Mouse (Mus musculus): ENCODE results near the gene Kcnq5. TPM values are rescaled to one million over a fixed set of nuclear protein-coding genes. Genes with fewer than 3 reads are reported as not detected.

Kcnq5 gene
- total and polyA plus RNA-seq, 2 experiments from 2014 or later = 1.4 to 1.7 TPM

DNA sequence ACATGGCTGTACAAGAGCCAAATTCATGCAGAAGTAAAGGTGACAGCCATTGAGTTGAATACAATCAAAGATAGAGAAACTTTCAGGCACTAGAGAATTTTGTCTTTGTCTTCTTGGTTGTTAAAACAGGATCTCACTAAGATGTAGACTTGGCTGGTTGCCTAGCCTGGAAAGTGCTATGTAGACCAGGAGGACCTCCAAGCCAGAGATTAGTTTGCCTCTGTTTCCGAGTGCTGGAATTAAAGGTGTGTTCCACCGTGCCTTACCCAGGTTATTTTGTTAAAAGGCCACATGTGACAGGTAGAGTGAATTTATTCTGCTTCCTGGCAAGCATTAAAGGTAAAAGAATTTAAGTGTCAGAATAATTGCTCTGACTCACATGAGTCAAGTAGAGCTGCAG is 271.3 kb downstream of the Kcnq5 start:
- DNase-seq (ENCODE audit: low spot score) (no peak), ATAC-seq (ENCODE audit: insufficient read depth, low read depth) (no peak)
- H3K27ac ChIP-seq (ENCODE audit: low read depth) = no peak overlapping the region
- TF ChIP-seq EP300 (IDR thresholded peaks at IDR 0.05; ENCODE audit: low read depth) (no peak), CTCF (IDR thresholded peaks at IDR 0.05; ENCODE audit: low read depth) (no peak)
- H3K27me3 ChIP-seq (ENCODE audit: control insufficient read depth, insufficient read depth, low read length) = no peaks in the 10 kb centered on the region
- no peaks in the 10 kb centered on the region for H3K9me3 ChIP-seq (replicated peaks; ENCODE audit: control insufficient read depth, low read length)
- no peak overlapping the region for H3K4me2 ChIP-seq (ENCODE audit: low read depth, low read length)
- no peaks in the 10 kb centered on the region for H3K36me3 ChIP-seq (replicated peaks; ENCODE audit: control insufficient read depth, insufficient read depth, low read length)
- 52% methylated on average over 2 of the region's 2 CpGs for WGBS
- H3K9ac ChIP-seq (replicated peaks; ENCODE audit: low read depth, low read length) = no peak overlapping the region
- no peak overlapping the region for H3K4me3 ChIP-seq (ENCODE audit: low read depth, low read length)
- H3K4me1 ChIP-seq (ENCODE audit: control insufficient read depth, insufficient read depth) = no peaks in the 10 kb centered on the region

DNA sequence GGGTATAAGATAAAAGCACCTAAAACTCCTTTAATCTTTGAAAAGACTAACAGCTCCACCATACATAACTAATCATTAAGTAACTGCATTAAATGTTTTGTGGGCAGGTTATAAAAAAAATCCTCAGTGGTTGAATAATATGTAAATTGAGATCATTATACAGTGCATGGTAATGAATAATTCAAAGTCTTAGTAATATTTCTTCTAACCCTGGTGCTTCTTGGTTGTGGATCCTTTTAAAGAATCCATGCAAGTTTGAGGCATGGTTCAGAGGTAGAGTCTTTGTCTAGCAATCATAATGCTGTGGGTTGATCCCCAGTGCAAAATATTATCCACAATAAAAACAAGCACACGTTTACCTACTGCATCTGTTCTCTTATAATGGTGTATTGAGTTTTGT is 272.8 kb downstream of the Kcnq5 start:
- DNase-seq (ENCODE audit: low spot score) (no peak), ATAC-seq (ENCODE audit: insufficient read depth, low read depth) (no peak)
- Histone ChIP-seq H3K27me3 (ENCODE audit: control insufficient read depth, insufficient read depth, low read length) (no peaks in the 10 kb centered on the region), H3K36me3 (replicated peaks; ENCODE audit: control insufficient read depth, insufficient read depth, low read length) (no peaks in the 10 kb centered on the region), H3K9me3 (replicated peaks; ENCODE audit: control insufficient read depth, low read length) (no peaks in the 10 kb centered on the region), H3K4me2 (ENCODE audit: low read depth, low read length) (no peak overlapping the region), H3K27ac (ENCODE audit: low read depth) (no peak overlapping the region), H3K4me1 (ENCODE audit: control insufficient read depth, insufficient read depth) (no peaks in the 10 kb centered on the region), H3K4me3 (ENCODE audit: low read depth, low read length) (no peak overlapping the region), H3K9ac (replicated peaks; ENCODE audit: low read depth, low read length) (no peak overlapping the region)
- TF ChIP-seq CTCF (IDR thresholded peaks at IDR 0.05; ENCODE audit: low read depth) (no peak), EP300 (IDR thresholded peaks at IDR 0.05; ENCODE audit: low read depth) (no peak)
- WGBS = 67% methylated on average over 1 of the region's 1 CpGs

DNA sequence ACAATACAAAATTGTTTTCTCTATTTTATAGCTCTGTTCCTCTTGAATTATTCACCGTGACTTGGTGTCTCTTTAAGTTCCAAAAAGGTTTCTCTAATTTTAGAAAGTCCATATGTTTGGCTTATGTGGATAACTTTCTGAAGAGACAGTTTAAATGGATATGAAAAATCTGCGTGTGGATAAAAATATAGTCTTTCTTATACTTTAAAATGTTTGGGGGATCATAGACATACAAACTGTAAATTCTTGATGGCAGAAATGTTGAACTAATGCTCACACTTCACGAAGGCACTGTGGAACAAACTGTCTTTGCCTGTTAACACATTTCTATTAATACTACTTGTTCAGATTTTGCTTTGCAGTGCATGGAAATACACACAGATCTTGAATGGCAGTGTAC is 277.3 kb downstream of the Kcnq5 start:
- no peak for ATAC-seq (ENCODE audit: insufficient read depth, low read depth)
- TF ChIP-seq EP300 (IDR thresholded peaks at IDR 0.05; ENCODE audit: low read depth) (no peak), CTCF (IDR thresholded peaks at IDR 0.05; ENCODE audit: low read depth) (no peak)
- 67% methylated on average over 3 of the region's 3 CpGs for WGBS

DNA sequence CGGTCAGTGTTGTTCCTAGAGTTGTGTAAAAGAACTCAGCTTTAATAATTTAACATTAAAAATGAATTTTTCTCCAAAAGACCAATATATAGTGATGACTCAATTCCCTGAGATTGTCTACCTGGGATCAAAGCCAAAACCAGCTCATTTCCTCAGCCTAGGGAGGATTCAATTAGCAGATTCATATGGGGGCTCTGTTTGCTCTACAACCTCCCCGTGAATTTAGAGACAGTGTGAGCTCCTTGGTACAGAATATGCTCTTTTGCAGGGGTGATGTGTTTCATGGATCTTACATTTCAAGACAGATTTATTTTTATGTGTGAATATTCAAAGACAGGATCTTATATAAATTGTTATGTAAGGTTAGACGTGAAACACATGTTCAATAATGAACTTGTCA is 284.9 kb downstream of the Kcnq5 start:
- H3K36me3 ChIP-seq (replicated peaks; ENCODE audit: control insufficient read depth, insufficient read depth, low read length) = no peaks in the 10 kb centered on the region
- H3K27ac ChIP-seq (ENCODE audit: low read depth) = no peak overlapping the region
- H3K4me1 ChIP-seq (ENCODE audit: control insufficient read depth, insufficient read depth) = no peaks in the 10 kb centered on the region
- no peak for ATAC-seq (ENCODE audit: insufficient read depth, low read depth)
- no peaks in the 10 kb centered on the region for H3K27me3 ChIP-seq (ENCODE audit: control insufficient read depth, insufficient read depth, low read length)
- no peak overlapping the region for H3K9ac ChIP-seq (replicated peaks; ENCODE audit: low read depth, low read length)
- no peak for DNase-seq (ENCODE audit: low spot score)
- TF ChIP-seq EP300 (IDR thresholded peaks at IDR 0.05; ENCODE audit: low read depth) = no peak
- no peak for TF ChIP-seq CTCF (IDR thresholded peaks at IDR 0.05; ENCODE audit: low read depth)
- H3K4me2 ChIP-seq (ENCODE audit: low read depth, low read length) = no peak overlapping the region
- no peaks in the 10 kb centered on the region for H3K9me3 ChIP-seq (replicated peaks; ENCODE audit: control insufficient read depth, low read length)
- WGBS = 78% methylated on average over 3 of the region's 3 CpGs
- H3K4me3 ChIP-seq (ENCODE audit: low read depth, low read length) = no peak overlapping the region

More for the DNA sequence above, 277.3 kb downstream of the Kcnq5 start:
- no peaks in the 10 kb centered on the region for H3K27me3 ChIP-seq (ENCODE audit: control insufficient read depth, insufficient read depth, low read length)
- no peak overlapping the region for H3K4me3 ChIP-seq (ENCODE audit: low read depth, low read length)
- DNase-seq (ENCODE audit: low spot score) = no peak
- H3K9me3 ChIP-seq (replicated peaks; ENCODE audit: control insufficient read depth, low read length) = no peaks in the 10 kb centered on the region
- no peak overlapping the region for H3K4me2 ChIP-seq (ENCODE audit: low read depth, low read length)
- no peak overlapping the region for H3K9ac ChIP-seq (replicated peaks; ENCODE audit: low read depth, low read length)
- no peaks in the 10 kb centered on the region for H3K4me1 ChIP-seq (ENCODE audit: control insufficient read depth, insufficient read depth)
- H3K27ac ChIP-seq (ENCODE audit: low read depth) = no peak overlapping the region
- no peaks in the 10 kb centered on the region for H3K36me3 ChIP-seq (replicated peaks; ENCODE audit: control insufficient read depth, insufficient read depth, low read length)

DNA sequence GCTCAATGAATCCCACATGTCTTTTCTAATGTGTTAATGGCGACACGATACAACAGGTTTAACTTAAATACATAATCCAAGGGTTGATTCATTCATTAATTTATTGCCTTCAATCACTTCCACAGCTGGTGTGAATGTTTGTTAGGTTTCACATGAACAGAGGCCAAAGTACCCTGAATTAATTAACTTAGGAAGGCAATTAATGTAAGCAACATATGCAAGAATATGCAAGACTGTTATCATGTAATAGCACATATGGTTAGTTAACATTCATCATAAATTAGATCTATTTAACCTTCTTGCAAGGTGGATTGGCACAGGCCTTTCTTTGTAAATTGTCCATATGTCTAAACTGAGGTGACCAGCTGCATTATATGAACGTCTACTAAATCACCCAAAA is 300.9 kb downstream of the Kcnq5 start:
- TF ChIP-seq CTCF (IDR thresholded peaks at IDR 0.05; ENCODE audit: low read depth) (no peak), EP300 (IDR thresholded peaks at IDR 0.05; ENCODE audit: low read depth) (no peak)
- no peak for DNase-seq (ENCODE audit: low spot score)
- WGBS = 94% methylated on average over 3 of the region's 3 CpGs

DNA sequence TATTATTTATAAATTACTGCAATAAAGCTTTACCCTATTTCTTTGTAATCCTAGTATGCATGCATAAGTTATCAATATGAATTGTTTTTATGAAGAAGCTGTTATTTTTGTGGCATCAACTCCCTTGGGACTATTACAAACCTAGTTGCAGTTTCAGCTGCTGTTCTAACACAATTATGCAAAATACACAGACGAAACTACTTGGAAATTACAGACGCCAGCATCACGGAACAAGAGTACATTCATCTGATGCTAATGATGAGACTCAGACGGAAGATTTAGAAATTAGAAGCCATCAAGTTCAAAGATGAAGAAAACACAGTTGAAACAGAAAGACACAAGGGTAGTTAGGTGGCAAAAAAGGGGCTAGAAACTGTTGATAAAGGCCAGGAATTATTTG is 310.9 kb downstream of the Kcnq5 start:
- DNase-seq (ENCODE audit: low spot score) (no peak), ATAC-seq (ENCODE audit: insufficient read depth, low read depth) (no peak)
- Histone ChIP-seq H3K4me2 (ENCODE audit: low read depth, low read length) (no peak overlapping the region), H3K4me1 (ENCODE audit: control insufficient read depth, insufficient read depth) (no peaks in the 10 kb centered on the region), H3K27ac (ENCODE audit: low read depth) (no peak overlapping the region), H3K9me3 (replicated peaks; ENCODE audit: control insufficient read depth, low read length) (no peaks in the 10 kb centered on the region), H3K4me3 (ENCODE audit: low read depth, low read length) (no peak overlapping the region), H3K36me3 (replicated peaks; ENCODE audit: control insufficient read depth, insufficient read depth, low read length) (no peaks in the 10 kb centered on the region), H3K27me3 (ENCODE audit: control insufficient read depth, insufficient read depth, low read length) (no peaks in the 10 kb centered on the region), H3K9ac (replicated peaks; ENCODE audit: low read depth, low read length) (no peak overlapping the region)
- TF ChIP-seq EP300 (IDR thresholded peaks at IDR 0.05; ENCODE audit: low read depth) (no peak), CTCF (IDR thresholded peaks at IDR 0.05; ENCODE audit: low read depth) (no peak)
- 80% methylated on average over 4 of the region's 4 CpGs for WGBS

More for the DNA sequence above, 300.9 kb downstream of the Kcnq5 start:
- H3K9me3 ChIP-seq (replicated peaks; ENCODE audit: control insufficient read depth, low read length) = no peaks in the 10 kb centered on the region
- H3K27me3 ChIP-seq (ENCODE audit: control insufficient read depth, insufficient read depth, low read length) = no peaks in the 10 kb centered on the region
- no peaks in the 10 kb centered on the region for H3K36me3 ChIP-seq (replicated peaks; ENCODE audit: control insufficient read depth, insufficient read depth, low read length)
- no peak for ATAC-seq (ENCODE audit: insufficient read depth, low read depth)
- H3K27ac ChIP-seq (ENCODE audit: low read depth) = no peak overlapping the region
- H3K4me2 ChIP-seq (ENCODE audit: low read depth, low read length) = no peak overlapping the region
- no peak overlapping the region for H3K4me3 ChIP-seq (ENCODE audit: low read depth, low read length)
- no peak overlapping the region for H3K9ac ChIP-seq (replicated peaks; ENCODE audit: low read depth, low read length)
- no peaks in the 10 kb centered on the region for H3K4me1 ChIP-seq (ENCODE audit: control insufficient read depth, insufficient read depth)
